In genomic region chr4:48047136-48047765, GRCm38 (mm10) we compare ENCODE assay signal across 8 mouse cellular contexts. TPM values are rescaled to one million over a fixed set of nuclear protein-coding genes. Genes with fewer than 3 reads are reported as not detected.
A peak's percentile ranks its signal among the peaks of the same experiment; 100 is the strongest.
DNase-seq lines count a peak whose midpoint lies in the region; ATAC-seq and TF ChIP-seq lines count a peak whose summit lies in the region.

No protein-coding gene starts in this region.

- no peaks in the 10 kb centered on the region for H3K9me3 ChIP-seq in intestine, embryonic 14.5 days (ENCODE audit: control insufficient read depth, low read length)
- no peaks in the 10 kb centered on the region for H3K9me3 ChIP-seq in midbrain, embryonic 12.5 days

- peaks cover 71% of the 10 kb centered on the region for H3K27me3 ChIP-seq in intestine, embryonic 14.5 days (replicated peaks; ENCODE audit: control insufficient read depth, insufficient read depth, low read length)
- H3K27me3 ChIP-seq in midbrain, embryonic 12.5 days, result peaks cover 63% of the 10 kb centered on the region

- 1% methylated on average over 33 of the region's 33 CpGs for WGBS in intestine, embryonic 14.5 days
- 1% methylated on average over 33 of the region's 33 CpGs for WGBS in midbrain, embryonic 12.5 days

- H3K4me1 ChIP-seq in embryonic fibroblast, embryonic 13.5 days (ENCODE audit: control insufficient read depth, insufficient read depth, low read length), result no peaks in the 10 kb centered on the region
- peaks cover 39% of the 10 kb centered on the region for H3K4me1 ChIP-seq in intestine, embryonic 14.5 days (replicated peaks; ENCODE audit: control insufficient read depth, insufficient read depth, low read length)
- peaks cover 53% of the 10 kb centered on the region for H3K4me1 ChIP-seq in midbrain, embryonic 12.5 days

- no peak for TF ChIP-seq POLR2A in embryonic fibroblast, embryonic 13.5 days (IDR thresholded peaks at IDR 0.05; ENCODE audit: low read depth, low read length)

- no peak overlapping the region for H3K9ac ChIP-seq in intestine, embryonic 14.5 days (ENCODE audit: low read length)
- peak overlapping the region; percentile 7; the same call in 1 of the 2 replicates for H3K9ac ChIP-seq in midbrain, embryonic 12.5 days (replicated peaks)

- no peak overlapping the region for H3K27ac ChIP-seq in embryonic fibroblast, embryonic 13.5 days (ENCODE audit: insufficient read depth, low read length)
- no peak overlapping the region for H3K27ac ChIP-seq in intestine, embryonic 14.5 days (ENCODE audit: low read depth)
- H3K27ac ChIP-seq in midbrain, embryonic 12.5 days (replicated peaks), result no peak overlapping the region

- H3K4me3 ChIP-seq in embryonic fibroblast, embryonic 13.5 days (ENCODE audit: insufficient read depth, low read length), result peak overlapping the region; percentile 56
- peak overlapping the region; percentile 70 for H3K4me3 ChIP-seq in intestine, embryonic 14.5 days (ENCODE audit: low read depth, low read length)
- peak overlapping the region; percentile 70 for H3K4me3 ChIP-seq in midbrain, embryonic 12.5 days

- DNase-seq in lung, adult 18-20 months, result peak; percentile 24 to 31
- DNase-seq in lung, postnatal 25 days (ENCODE audit: low spot score), result no peak
- DNase-seq in adrenal gland, adult 8-10 months, result peak; percentile 41
- peak; percentile 64 for DNase-seq in intestine, embryonic 14.5 days (ENCODE audit: low spot score)
- DNase-seq in layer of hippocampus, adult 9-10 months (ENCODE audit: low spot score), result no peak

- peak overlapping the region; percentile 99 for H3K4me2 ChIP-seq in intestine, embryonic 14.5 days (ENCODE audit: low read length)
- H3K4me2 ChIP-seq in midbrain, embryonic 12.5 days (replicated peaks), result peak overlapping the region; percentile 97

- no peak for TF ChIP-seq CTCF in embryonic fibroblast, embryonic 13.5 days (IDR thresholded peaks at IDR 0.05; ENCODE audit: borderline replicate concordance, insufficient read depth, low read length)

- no peaks in the 10 kb centered on the region for H3K36me3 ChIP-seq in intestine, embryonic 14.5 days (ENCODE audit: control insufficient read depth, insufficient read depth, low read length)
- H3K36me3 ChIP-seq in midbrain, embryonic 12.5 days, result no peaks in the 10 kb centered on the region

- no peak for ATAC-seq in intestine, embryonic 14.5 days (replicated peaks; ENCODE audit: low FRiP score, low TSS enrichment, low read depth)
- ATAC-seq in midbrain, embryonic 12.5 days (ENCODE audit: low FRiP score, low read depth), result no peak
- no peak for ATAC-seq in inflammation-experienced regulatory T-cells, adult 6 months

RNA-seq across cellular contexts. Expression of gene Nr4a3, which starts 2.3 kb away (rescaled TPM):
- 10 to 100 TPM; 49.4 to 74.0 (median 59.3) TPM for total RNA-seq in adrenal gland, adult 8-10 months (2022)
- 1.6 and 2.7 TPM in 2 replicates for polyA plus RNA-seq in embryonic fibroblast, embryonic 13.5 days (2011; ENCODE audit: insufficient read length, low read depth, missing spikeins)
- polyA plus RNA-seq in intestine, embryonic 14.5 days (2014; fragmentation: Nextera tagmentation; extraction: Ambion mirVana), result 0.15 TPM in 1 of 2 replicates, not detected in the other
- 0.48 and 0.83 TPM in 2 replicates for polyA plus RNA-seq in midbrain, embryonic 12.5 days (2016; fragmentation: Nextera tagmentation; extraction: Ambion mirVana)
- polyA plus RNA-seq in inflammation-experienced regulatory T-cells, adult 6 months (2017; shearing (Covaris generic)), result 1 to 10 TPM; 1.9 to 3.6 (median 2.7) TPM

Comparison
In these comparisons a context has a peak if more than half of its experiments do, and no peak if none do; other contexts are left out.
1. DNase-seq: peak in lung, adult 18-20 months (2 of 2), adrenal gland, adult 8-10 months (single experiment) and intestine, embryonic 14.5 days (single experiment); none in lung, postnatal 25 days (single experiment) and layer of hippocampus, adult 9-10 months (single experiment).
2. Peak in every context shown above with its lines, with median percentiles within 50 percentile points of each other: H3K4me3 ChIP-seq.